Mouse (Mus musculus): ENCODE results near the gene Mybpc2. TPM values are rescaled to one million over a fixed set of nuclear protein-coding genes. Genes with fewer than 3 reads are reported as not detected.

Mybpc2 gene
- polyA plus RNA-seq, 1 experiment from 2014 or later = 0.09 TPM

GRCm38 (mm10) chr7:44488545-44488944 lies 35.9 kb downstream of the Mybpc2 start:
- H3K4me1 ChIP-seq (ENCODE audit: control insufficient read depth, insufficient read depth, low read length) = no peaks in the 10 kb centered on the region
- 96% methylated on average over 8 of the region's 8 CpGs for WGBS
- no peak overlapping the region for H3K27ac ChIP-seq (replicated peaks; ENCODE audit: low read depth, low read length)
- H3K9me3 ChIP-seq (ENCODE audit: control insufficient read depth, low read length) = no peaks in the 10 kb centered on the region
- ATAC-seq (ENCODE audit: insufficient number of reproducible peaks, low FRiP score, low TSS enrichment, low read depth) (no peak), DNase-seq (ENCODE audit: low spot score) (no peak)
- no peak overlapping the region for H3K9ac ChIP-seq (ENCODE audit: low read length)
- no peak overlapping the region for H3K4me3 ChIP-seq (ENCODE audit: low read depth, low read length)
- H3K4me2 ChIP-seq (ENCODE audit: low read depth, severe bottlenecking) = no peak overlapping the region
- H3K27me3 ChIP-seq (ENCODE audit: control insufficient read depth, insufficient read depth, low read length) = no peaks in the 10 kb centered on the region
- peaks cover 4% of the 10 kb centered on the region; the same call in 1 of the 2 replicates for H3K36me3 ChIP-seq (ENCODE audit: control insufficient read depth, insufficient read depth, low read length)

- ATAC-seq (ENCODE audit: insufficient number of reproducible peaks, low FRiP score, low TSS enrichment, low read depth) (no peak), DNase-seq (ENCODE audit: low spot score) (no peak)
- Histone ChIP-seq H3K27me3 (ENCODE audit: control insufficient read depth, insufficient read depth, low read length) (no peaks in the 10 kb centered on the region), H3K4me2 (ENCODE audit: low read depth, severe bottlenecking) (no peak overlapping the region), H3K9ac (ENCODE audit: low read length) (no peak overlapping the region), H3K27ac (replicated peaks; ENCODE audit: low read depth, low read length) (no peak overlapping the region), H3K4me1 (ENCODE audit: control insufficient read depth, insufficient read depth, low read length) (no peaks in the 10 kb centered on the region), H3K36me3 (ENCODE audit: control insufficient read depth, insufficient read depth, low read length) (peaks cover 4% of the 10 kb centered on the region; the same call in 1 of the 2 replicates), H3K9me3 (ENCODE audit: control insufficient read depth, low read length) (no peaks in the 10 kb centered on the region), H3K4me3 (ENCODE audit: low read depth, low read length) (no peak overlapping the region)
- WGBS = 89% methylated on average over 7 of the region's 7 CpGs
These were observed 36.5 kb downstream of the Mybpc2 start for GRCm38 (mm10) chr7:44487936-44488335.

- Histone ChIP-seq H3K9me3 (ENCODE audit: control insufficient read depth, low read length) (no peaks in the 10 kb centered on the region), H3K4me1 (ENCODE audit: control insufficient read depth, insufficient read depth, low read length) (no peaks in the 10 kb centered on the region), H3K27me3 (ENCODE audit: control insufficient read depth, insufficient read depth, low read length) (peaks cover 2% of the 10 kb centered on the region; the same call in 1 of the 2 replicates), H3K4me2 (ENCODE audit: low read depth, severe bottlenecking) (no peak overlapping the region), H3K36me3 (ENCODE audit: control insufficient read depth, insufficient read depth, low read length) (peaks cover 2% of the 10 kb centered on the region; the same call in 1 of the 2 replicates), H3K4me3 (ENCODE audit: low read depth, low read length) (no peak overlapping the region), H3K27ac (replicated peaks; ENCODE audit: low read depth, low read length) (no peak overlapping the region), H3K9ac (ENCODE audit: low read length) (no peak overlapping the region)
- 73% methylated on average over 13 of the region's 13 CpGs for WGBS
- no peak for DNase-seq (ENCODE audit: low spot score)
- ATAC-seq (ENCODE audit: insufficient number of reproducible peaks, low FRiP score, low TSS enrichment, low read depth) = no peak
These were observed 37.4 kb downstream of the Mybpc2 start for GRCm38 (mm10) chr7:44486927-44487575.

- Histone ChIP-seq H3K4me3 (ENCODE audit: low read depth, low read length) (no peak overlapping the region), H3K9ac (ENCODE audit: low read length) (no peak overlapping the region), H3K4me1 (ENCODE audit: control insufficient read depth, insufficient read depth, low read length) (no peaks in the 10 kb centered on the region), H3K27ac (replicated peaks; ENCODE audit: low read depth, low read length) (no peak overlapping the region), H3K9me3 (ENCODE audit: control insufficient read depth, low read length) (no peaks in the 10 kb centered on the region), H3K36me3 (ENCODE audit: control insufficient read depth, insufficient read depth, low read length) (peaks cover under 1% of the 10 kb centered on the region; the same call in 1 of the 2 replicates), H3K27me3 (ENCODE audit: control insufficient read depth, insufficient read depth, low read length) (peaks cover 2% of the 10 kb centered on the region; the same call in 1 of the 2 replicates), H3K4me2 (ENCODE audit: low read depth, severe bottlenecking) (no peak overlapping the region)
- WGBS = 70% methylated on average over 7 of the region's 7 CpGs
- DNase-seq (ENCODE audit: low spot score) = no peak
- ATAC-seq (ENCODE audit: insufficient number of reproducible peaks, low FRiP score, low TSS enrichment, low read depth) = no peak
These were observed 38.8 kb downstream of the Mybpc2 start for GRCm38 (mm10) chr7:44485572-44486195.

GRCm38 (mm10) chr7:44484841-44485571 lies 39.5 kb downstream of the Mybpc2 start:
- no peaks in the 10 kb centered on the region for H3K4me1 ChIP-seq (ENCODE audit: control insufficient read depth, insufficient read depth, low read length)
- no peak overlapping the region for H3K4me2 ChIP-seq (ENCODE audit: low read depth, severe bottlenecking)
- no peaks in the 10 kb centered on the region for H3K9me3 ChIP-seq (ENCODE audit: control insufficient read depth, low read length)
- no peak overlapping the region for H3K27ac ChIP-seq (replicated peaks; ENCODE audit: low read depth, low read length)
- H3K9ac ChIP-seq (ENCODE audit: low read length) = no peak overlapping the region
- DNase-seq (ENCODE audit: low spot score) (peak; percentile 92), ATAC-seq (ENCODE audit: insufficient number of reproducible peaks, low FRiP score, low TSS enrichment, low read depth) (no peak; the same call in 1 of the 2 replicates)
- H3K4me3 ChIP-seq (ENCODE audit: low read depth, low read length) = no peak overlapping the region
- H3K36me3 ChIP-seq (ENCODE audit: control insufficient read depth, insufficient read depth, low read length) = no peaks in the 10 kb centered on the region
- peaks cover 2% of the 10 kb centered on the region; the same call in 1 of the 2 replicates for H3K27me3 ChIP-seq (ENCODE audit: control insufficient read depth, insufficient read depth, low read length)
- 41% methylated on average over 5 of the region's 5 CpGs for WGBS

- no peak for ATAC-seq (ENCODE audit: insufficient number of reproducible peaks, low FRiP score, low TSS enrichment, low read depth)
- H3K4me2 ChIP-seq (ENCODE audit: low read depth, severe bottlenecking) = no peak overlapping the region
- H3K27ac ChIP-seq (replicated peaks; ENCODE audit: low read depth, low read length) = no peak overlapping the region
- no peaks in the 10 kb centered on the region for H3K36me3 ChIP-seq (ENCODE audit: control insufficient read depth, insufficient read depth, low read length)
- H3K27me3 ChIP-seq (ENCODE audit: control insufficient read depth, insufficient read depth, low read length) = peaks cover 5% of the 10 kb centered on the region
- DNase-seq (ENCODE audit: low spot score) = no peak
- no peaks in the 10 kb centered on the region for H3K4me1 ChIP-seq (ENCODE audit: control insufficient read depth, insufficient read depth, low read length)
- no peak overlapping the region for H3K4me3 ChIP-seq (ENCODE audit: low read depth, low read length)
- WGBS = 93% methylated on average over 1 of the region's 1 CpGs
- no peaks in the 10 kb centered on the region for H3K9me3 ChIP-seq (ENCODE audit: control insufficient read depth, low read length)
- H3K9ac ChIP-seq (ENCODE audit: low read length) = no peak overlapping the region
These were observed 40.3 kb downstream of the Mybpc2 start for GRCm38 (mm10) chr7:44484109-44484508.

- no peak overlapping the region for H3K4me3 ChIP-seq (ENCODE audit: low read depth, low read length)
- peaks cover 5% of the 10 kb centered on the region for H3K27me3 ChIP-seq (ENCODE audit: control insufficient read depth, insufficient read depth, low read length)
- 73% methylated on average over 3 of the region's 3 CpGs for WGBS
- H3K9me3 ChIP-seq (ENCODE audit: control insufficient read depth, low read length) = no peaks in the 10 kb centered on the region
- no peaks in the 10 kb centered on the region for H3K4me1 ChIP-seq (ENCODE audit: control insufficient read depth, insufficient read depth, low read length)
- no peak overlapping the region for H3K27ac ChIP-seq (replicated peaks; ENCODE audit: low read depth, low read length)
- H3K4me2 ChIP-seq (ENCODE audit: low read depth, severe bottlenecking) = no peak overlapping the region
- H3K36me3 ChIP-seq (ENCODE audit: control insufficient read depth, insufficient read depth, low read length) = no peaks in the 10 kb centered on the region
- ATAC-seq (ENCODE audit: insufficient number of reproducible peaks, low FRiP score, low TSS enrichment, low read depth) (no peak), DNase-seq (ENCODE audit: low spot score) (no peak)
- H3K9ac ChIP-seq (ENCODE audit: low read length) = no peak overlapping the region
These were observed 41.5 kb downstream of the Mybpc2 start for GRCm38 (mm10) chr7:44482836-44483435.

GRCm38 (mm10) chr7:44475046-44475614 lies 49.3 kb downstream of the Mybpc2 start:
- DNase-seq (ENCODE audit: low spot score) = no peak
- H3K27me3 ChIP-seq (ENCODE audit: control insufficient read depth, insufficient read depth, low read length) = peaks cover 17% of the 10 kb centered on the region

More at GRCm38 (mm10) chr7:44475046-44475614, 49.3 kb downstream of the Mybpc2 start:
- no peak overlapping the region for H3K4me3 ChIP-seq (ENCODE audit: low read depth, low read length)
- no peak overlapping the region for H3K9ac ChIP-seq (ENCODE audit: low read length)
- no peak for ATAC-seq (ENCODE audit: insufficient number of reproducible peaks, low FRiP score, low TSS enrichment, low read depth)
- WGBS = 44% methylated on average over 5 of the region's 5 CpGs
- peaks cover 3% of the 10 kb centered on the region for H3K4me1 ChIP-seq (ENCODE audit: control insufficient read depth, insufficient read depth, low read length)
- H3K9me3 ChIP-seq (ENCODE audit: control insufficient read depth, low read length) = no peaks in the 10 kb centered on the region
- H3K36me3 ChIP-seq (ENCODE audit: control insufficient read depth, insufficient read depth, low read length) = no peaks in the 10 kb centered on the region
- H3K4me2 ChIP-seq (ENCODE audit: low read depth, severe bottlenecking) = no peak overlapping the region
- no peak overlapping the region for H3K27ac ChIP-seq (replicated peaks; ENCODE audit: low read depth, low read length)

Measured in limb, embryonic 11.5 days (tissue).